In genomic region chr10:84754851-84755785, GRCm38 (mm10) we compare ENCODE assay signal across 9 mouse cellular contexts. TPM values are rescaled to one million over a fixed set of nuclear protein-coding genes. Genes with fewer than 3 reads are reported as not detected.
DNase-seq lines count a peak whose midpoint lies in the region; ATAC-seq and TF ChIP-seq lines count a peak whose summit lies in the region.
"Had no signal": no experiment of that assay in that cellular context is flagged by ENCODE, and none has a peak within 500 bp of the region (broad histone marks: within the 10 kb centered on the region; RNA-seq: fewer than 3 reads in every experiment).

No protein-coding gene starts in this region.

- H3K9ac ChIP-seq in lung, embryonic 14.5 days = no peak overlapping the region
- no peak overlapping the region for H3K9ac ChIP-seq in heart, embryonic 16.5 days (ENCODE audit: low read length)
- no peak overlapping the region for H3K9ac ChIP-seq in liver, embryonic 11.5 days (ENCODE audit: low read depth, low read length)

- peak overlapping the region; percentile 23 for H3K4me3 ChIP-seq in lung, embryonic 14.5 days (ENCODE audit: low read depth, low read length)
- peak overlapping the region; percentile 45 for H3K4me3 ChIP-seq in heart, embryonic 16.5 days (ENCODE audit: low read length)
- peak overlapping the region; percentile 17 for H3K4me3 ChIP-seq in liver, embryonic 11.5 days (ENCODE audit: low read depth, low read length)

- TF ChIP-seq CTCF in lung, embryonic 14.5 days (IDR thresholded peaks at IDR 0.05; ENCODE audit: low read depth) = no peak

- DNase-seq in lung, embryonic 14.5 days = peak; percentile 77
- no peak for DNase-seq in lung, adult 18-20 months
- peak; percentile 84 for DNase-seq in embryo, embryonic 10.5 days (ENCODE audit: low spot score)
- peak; percentile 55 for DNase-seq in liver, embryonic 11.5 days (ENCODE audit: low spot score)
- peak; percentile 75 for DNase-seq in retina, embryonic 14.5 days (ENCODE audit: low spot score)
- no peak for DNase-seq in yolk sac, embryonic 10.5 days (ENCODE audit: low spot score)
- DNase-seq in cerebellum, adult 8-10 months = no peak

- no peaks in the 10 kb centered on the region for H3K9me3 ChIP-seq in lung, embryonic 14.5 days (ENCODE audit: low read depth, low read length)
- H3K9me3 ChIP-seq in heart, embryonic 16.5 days (replicated peaks; ENCODE audit: control insufficient read depth, low read length) = no peaks in the 10 kb centered on the region
- H3K9me3 ChIP-seq in liver, embryonic 11.5 days (ENCODE audit: control insufficient read depth, low read length) = no peaks in the 10 kb centered on the region

- peak overlapping the region; percentile 55 for H3K4me2 ChIP-seq in lung, embryonic 14.5 days
- peak overlapping the region; percentile 65 for H3K4me2 ChIP-seq in heart, embryonic 16.5 days (ENCODE audit: low read depth, low read length)
- H3K4me2 ChIP-seq in liver, embryonic 11.5 days = peak overlapping the region; percentile 48

- peaks cover 87% of the 10 kb centered on the region for H3K27me3 ChIP-seq in lung, embryonic 14.5 days (ENCODE audit: insufficient read depth, low read length)
- peaks cover 84% of the 10 kb centered on the region for H3K27me3 ChIP-seq in heart, embryonic 16.5 days (ENCODE audit: control insufficient read depth, insufficient read depth, low read length)
- peaks cover 87% of the 10 kb centered on the region for H3K27me3 ChIP-seq in liver, embryonic 11.5 days (replicated peaks; ENCODE audit: control insufficient read depth, insufficient read depth, low read length)

- H3K4me1 ChIP-seq in lung, embryonic 14.5 days (ENCODE audit: insufficient read depth) = no peaks in the 10 kb centered on the region
- H3K4me1 ChIP-seq in heart, embryonic 16.5 days (ENCODE audit: control insufficient read depth, insufficient read depth, low read length) = peaks cover 26% of the 10 kb centered on the region
- peaks cover 5% of the 10 kb centered on the region; the same call in 1 of the 2 replicates for H3K4me1 ChIP-seq in liver, embryonic 11.5 days (replicated peaks; ENCODE audit: control insufficient read depth, insufficient read depth, low read length)

- ATAC-seq in lung, embryonic 14.5 days (ENCODE audit: insufficient read depth) = peak; percentile 29; the same call in 1 of the 2 replicates
- peak; percentile 41; the same call in 1 of the 2 replicates for ATAC-seq in heart, embryonic 16.5 days (replicated peaks; ENCODE audit: extremely low read depth, insufficient read depth, low FRiP score)
- ATAC-seq in liver, embryonic 11.5 days (replicated peaks; ENCODE audit: low FRiP score) = no peak; the same call in 1 of the 2 replicates

- no peaks in the 10 kb centered on the region for H3K36me3 ChIP-seq in lung, embryonic 14.5 days (ENCODE audit: insufficient read depth)
- H3K36me3 ChIP-seq in heart, embryonic 16.5 days (ENCODE audit: control insufficient read depth, insufficient read depth) = no peaks in the 10 kb centered on the region
- H3K36me3 ChIP-seq in liver, embryonic 11.5 days (ENCODE audit: control insufficient read depth, insufficient read depth, low read length) = no peaks in the 10 kb centered on the region

- under 1% methylated on average over 65 of the region's 66 CpGs for WGBS in lung, embryonic 14.5 days
- WGBS in heart, embryonic 16.5 days = 1% methylated on average over 66 of the region's 66 CpGs
- WGBS in liver, embryonic 11.5 days = 2% methylated on average over 65 of the region's 66 CpGs

- no peak overlapping the region for H3K27ac ChIP-seq in lung, embryonic 14.5 days (ENCODE audit: low read depth)
- H3K27ac ChIP-seq in heart, embryonic 16.5 days (ENCODE audit: low read length) = no peak overlapping the region
- no peak overlapping the region for H3K27ac ChIP-seq in liver, embryonic 11.5 days (ENCODE audit: low read depth, low read length)

RNA-seq across cellular contexts. Expression of gene Rfx4, which starts 0.7 kb away (rescaled TPM):
- polyA plus RNA-seq in lung, embryonic 14.5 days (2014; fragmentation: Nextera tagmentation; extraction: Ambion mirVana) = not detected in 2 replicates
- polyA plus RNA-seq in heart, embryonic 16.5 days (2015; fragmentation: Nextera tagmentation; extraction: Ambion mirVana) = 0.04 TPM in 1 of 2 replicates, not detected in the other
- not detected in 2 replicates for polyA plus RNA-seq in liver, embryonic 11.5 days (2014; fragmentation: Nextera tagmentation; extraction: Ambion mirVana)
- polyA plus RNA-seq: large intestine, adult 2 months had no signal

Comparison
In these comparisons a context has a peak if more than half of its experiments do, and no peak if none do; other contexts are left out.
1. DNase-seq: peak in lung, embryonic 14.5 days (single experiment), embryo, embryonic 10.5 days (single experiment), liver, embryonic 11.5 days (single experiment) and retina, embryonic 14.5 days (single experiment); none in lung, adult 18-20 months (0 of 2), yolk sac, embryonic 10.5 days (single experiment) and cerebellum, adult 8-10 months (single experiment).
2. Peak in every context shown above with its lines, with median percentiles within 50 percentile points of each other: H3K4me2 ChIP-seq and H3K4me3 ChIP-seq.